Mouse (Mus musculus) cortical plate, adult 2 months (tissue): ENCODE results near the gene Zfp820.

Experiments used
- CTCF ChIP-seq: fragments of 200-500 bp; IDR thresholded peaks from 2 replicates; pipeline ENCODE4 v1.5.1; 2011; ENCODE audit warnings: mild to moderate bottlenecking, control low read depth, low read length; ENCODE audit not compliant: insufficient read depth; ENCODE audit errors: extremely low read depth
- POLR2A ChIP-seq: fragments of 200-500 bp; IDR thresholded peaks from 2 replicates; pipeline ENCODE4 v1.6.1; 2011; ENCODE audit warnings: mild to moderate bottlenecking, low read length, control low read depth; ENCODE audit not compliant: insufficient read depth; ENCODE audit errors: extremely low read depth

DNA sequence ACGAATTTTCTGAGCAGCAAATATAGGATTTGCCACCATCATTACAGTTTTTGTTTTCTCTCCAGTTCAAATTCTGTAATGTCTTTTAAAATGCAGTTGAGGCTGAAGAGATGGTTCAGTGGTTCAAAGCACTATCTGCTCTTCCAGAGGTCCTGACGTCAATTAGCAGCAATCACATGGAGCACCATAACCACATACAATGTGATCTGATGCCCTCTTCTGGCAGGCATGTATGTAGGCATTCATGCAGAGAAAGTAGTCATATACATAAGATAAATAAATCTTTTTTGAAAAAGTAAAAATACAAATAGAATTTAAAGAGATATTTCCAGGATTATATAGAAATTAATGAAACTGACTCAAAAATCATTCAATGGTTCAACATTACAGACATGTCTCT, 7.1 kb downstream of the Zfp820 start:
- TF ChIP-seq CTCF (no peak), POLR2A (no peak)
